Mouse (Mus musculus): ENCODE results near the gene Lsamp. TPM values are rescaled to one million over a fixed set of nuclear protein-coding genes. Genes with fewer than 3 reads are reported as not detected.

Gene Lsamp
- total RNA-seq, 2 experiments from 2014 or later, result 526 to 567 TPM

GRCm38 (mm10) chr16:40234151-40234895 is 250.2 kb downstream of the Lsamp start:
- peak in 1 of 2 experiments; percentile 61 for DNase-seq (ENCODE audit: low spot score in 2 of 2)

GRCm38 (mm10) chr16:40271859-40272258 is 287.7 kb downstream of the Lsamp start:
- DNase-seq (ENCODE audit: low spot score in 2 of 2), result no peak

- DNase-seq (ENCODE audit: low spot score in 2 of 2), result peak in 1 of 2 experiments; percentile 15
Observed at GRCm38 (mm10) chr16:40290132-40290531, 306.0 kb downstream of the Lsamp start.

GRCm38 (mm10) chr16:40294296-40294882 is 310.2 kb downstream of the Lsamp start:
- DNase-seq (ENCODE audit: low spot score in 2 of 2), result no peak

GRCm38 (mm10) chr16:40295240-40295639 is 311.1 kb downstream of the Lsamp start:
- no peak for DNase-seq (ENCODE audit: low spot score in 2 of 2)

GRCm38 (mm10) chr16:40307666-40308065 is 323.5 kb downstream of the Lsamp start:
- no peak for DNase-seq (ENCODE audit: low spot score in 2 of 2)

GRCm38 (mm10) chr16:40316199-40316598 is 332.0 kb downstream of the Lsamp start:
- DNase-seq (ENCODE audit: low spot score in 2 of 2), result no peak

GRCm38 (mm10) chr16:40324811-40325210 is 340.6 kb downstream of the Lsamp start:
- no peak for DNase-seq (ENCODE audit: low spot score in 2 of 2)

- peak in 1 of 2 experiments; percentile 18 for DNase-seq (ENCODE audit: low spot score in 2 of 2)
Observed at GRCm38 (mm10) chr16:40328249-40328820, 344.2 kb downstream of the Lsamp start.

GRCm38 (mm10) chr16:40369677-40370076 is 385.5 kb downstream of the Lsamp start:
- no peak for DNase-seq (ENCODE audit: low spot score in 2 of 2)

- no peak for DNase-seq (ENCODE audit: low spot score in 2 of 2)
Observed at GRCm38 (mm10) chr16:40371291-40371690, 387.1 kb downstream of the Lsamp start.

- no peak for DNase-seq (ENCODE audit: low spot score in 2 of 2)
Observed at GRCm38 (mm10) chr16:40375314-40375713, 391.2 kb downstream of the Lsamp start.

- DNase-seq (ENCODE audit: low spot score in 2 of 2), result no peak
Observed at GRCm38 (mm10) chr16:40377129-40377799, 393.1 kb downstream of the Lsamp start.

GRCm38 (mm10) chr16:40392106-40392505 is 407.9 kb downstream of the Lsamp start:
- DNase-seq (ENCODE audit: low spot score in 2 of 2), result no peak

GRCm38 (mm10) chr16:40399531-40399930 is 415.4 kb downstream of the Lsamp start:
- no peak for DNase-seq (ENCODE audit: low spot score in 2 of 2)

GRCm38 (mm10) chr16:40434280-40434679 is 450.1 kb downstream of the Lsamp start:
- DNase-seq (ENCODE audit: low spot score in 2 of 2), result no peak

- DNase-seq (ENCODE audit: low spot score in 2 of 2), result no peak
Observed at GRCm38 (mm10) chr16:40436415-40436814, 452.3 kb downstream of the Lsamp start.

- no peak for DNase-seq (ENCODE audit: low spot score in 2 of 2)
Observed at GRCm38 (mm10) chr16:40437879-40438278, 453.7 kb downstream of the Lsamp start.

- no peak for DNase-seq (ENCODE audit: low spot score in 2 of 2)
Observed at GRCm38 (mm10) chr16:40438876-40439275, 454.7 kb downstream of the Lsamp start.

- DNase-seq (ENCODE audit: low spot score in 2 of 2), result peak in 1 of 2 experiments; percentile 22
Observed at GRCm38 (mm10) chr16:40446587-40446986, 462.4 kb downstream of the Lsamp start.

- peak; percentile 50 to 67 for DNase-seq (ENCODE audit: low spot score in 2 of 2)
Observed at GRCm38 (mm10) chr16:40463411-40464058, 479.4 kb downstream of the Lsamp start.
